Mouse (Mus musculus) thymus, postnatal 0 days (tissue): ENCODE data around the gene Dtx1. TPM values are rescaled to one million over a fixed set of nuclear protein-coding genes. Genes with fewer than 3 reads are reported as not detected.
A peak's percentile ranks its signal among the peaks of the same experiment; 100 is the strongest.

Source experiments
- DNase-seq: peaks from one replicate; pipeline ENCODE4 v3.0.0-alpha.2; 2015; ENCODE audit warnings: low spot score
- polyA plus RNA-seq: library from polyadenylated mRNA; unstranded; fragments of >200 nt; fragmentation: Nextera tagmentation; extraction: Ambion mirVana; gene quantifications from 2 replicates; pipeline ENCODE4 v1.2.1, GENCODE M21; 2015

Gene Dtx1
- polyA plus RNA-seq, 1 experiment from 2014 or later, result 43.7 TPM

DNA sequence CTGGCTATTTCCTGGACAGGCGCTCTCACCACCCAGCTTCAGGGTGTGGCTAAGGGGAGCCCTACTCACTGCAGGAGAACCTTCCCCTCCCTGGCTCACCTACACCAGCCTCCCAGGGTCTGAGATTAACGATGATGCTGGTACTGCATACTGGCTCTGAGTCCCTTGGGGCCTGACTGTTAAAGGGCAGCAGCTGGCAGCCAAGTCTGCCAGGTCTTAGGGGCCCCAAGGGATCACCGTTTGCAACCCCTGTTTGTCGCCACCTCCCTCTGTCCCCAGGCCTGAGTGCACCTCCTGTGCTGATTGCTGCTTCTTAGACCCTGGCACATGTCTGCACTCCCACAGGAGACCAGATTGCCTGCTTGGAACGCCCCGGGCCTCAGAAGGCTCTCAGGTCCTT is 7.3 kb downstream of the Dtx1 start:
- no peak for DNase-seq

DNA sequence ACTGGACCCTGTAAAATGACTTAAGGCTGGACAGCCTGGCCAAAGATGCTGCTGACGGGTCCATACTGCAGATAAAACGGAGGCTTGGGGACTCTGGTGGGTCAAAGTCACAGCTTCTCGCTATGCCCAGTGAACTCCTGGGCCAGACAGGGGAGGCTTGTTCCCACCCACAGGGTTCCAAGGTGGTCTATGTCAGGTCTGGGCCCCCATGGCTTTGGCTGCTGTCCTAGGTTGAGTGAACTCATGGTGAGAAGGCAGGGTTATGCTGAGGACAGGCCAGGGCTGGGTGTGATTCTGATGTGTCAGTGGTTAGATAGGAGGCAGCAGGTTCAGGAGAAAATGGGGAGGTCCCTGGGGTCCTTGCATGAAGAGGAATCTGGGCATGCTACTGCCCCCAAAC is 8.1 kb downstream of the Dtx1 start:
- no peak for DNase-seq

DNA sequence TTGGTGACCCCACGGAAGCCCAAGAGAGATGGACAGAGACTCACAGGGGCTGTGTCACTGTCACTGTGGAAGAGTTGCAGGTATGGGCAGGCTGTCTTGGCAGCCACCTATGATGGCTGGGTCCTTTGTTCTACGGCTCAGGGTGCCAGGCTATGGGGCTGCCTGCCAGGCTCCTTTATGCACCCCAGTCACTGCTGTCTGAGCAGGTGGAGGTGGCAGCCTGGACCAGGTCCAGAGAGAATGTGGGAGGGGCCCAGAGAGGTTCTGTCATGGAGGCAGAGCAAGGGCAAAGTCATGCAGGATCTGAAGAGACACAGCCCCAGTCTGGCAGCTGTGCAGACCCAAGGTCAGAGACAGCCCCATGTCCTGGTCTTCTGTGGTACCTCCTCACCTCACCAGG is 8.8 kb downstream of the Dtx1 start:
- no peak for DNase-seq

DNA sequence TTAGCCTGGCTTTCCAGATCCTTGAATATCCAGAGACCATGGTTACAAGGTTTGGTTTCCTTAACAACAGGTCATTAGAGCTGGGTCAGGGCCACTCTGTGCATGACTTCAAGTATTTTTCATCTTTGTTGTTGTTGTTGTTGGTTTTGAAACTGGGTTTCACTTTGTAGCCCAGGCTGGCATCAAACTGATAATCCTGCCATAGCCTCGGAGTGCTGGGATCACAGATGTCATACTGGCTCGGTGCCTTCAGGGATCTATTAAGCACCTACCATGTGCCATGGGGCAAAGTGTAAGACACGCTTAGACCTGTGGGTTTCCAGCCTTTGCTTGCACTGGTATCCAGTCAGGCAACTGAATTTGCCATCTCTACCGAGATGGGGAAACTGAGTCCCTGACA is 9.3 kb downstream of the Dtx1 start:
- DNase-seq, result no peak

DNA sequence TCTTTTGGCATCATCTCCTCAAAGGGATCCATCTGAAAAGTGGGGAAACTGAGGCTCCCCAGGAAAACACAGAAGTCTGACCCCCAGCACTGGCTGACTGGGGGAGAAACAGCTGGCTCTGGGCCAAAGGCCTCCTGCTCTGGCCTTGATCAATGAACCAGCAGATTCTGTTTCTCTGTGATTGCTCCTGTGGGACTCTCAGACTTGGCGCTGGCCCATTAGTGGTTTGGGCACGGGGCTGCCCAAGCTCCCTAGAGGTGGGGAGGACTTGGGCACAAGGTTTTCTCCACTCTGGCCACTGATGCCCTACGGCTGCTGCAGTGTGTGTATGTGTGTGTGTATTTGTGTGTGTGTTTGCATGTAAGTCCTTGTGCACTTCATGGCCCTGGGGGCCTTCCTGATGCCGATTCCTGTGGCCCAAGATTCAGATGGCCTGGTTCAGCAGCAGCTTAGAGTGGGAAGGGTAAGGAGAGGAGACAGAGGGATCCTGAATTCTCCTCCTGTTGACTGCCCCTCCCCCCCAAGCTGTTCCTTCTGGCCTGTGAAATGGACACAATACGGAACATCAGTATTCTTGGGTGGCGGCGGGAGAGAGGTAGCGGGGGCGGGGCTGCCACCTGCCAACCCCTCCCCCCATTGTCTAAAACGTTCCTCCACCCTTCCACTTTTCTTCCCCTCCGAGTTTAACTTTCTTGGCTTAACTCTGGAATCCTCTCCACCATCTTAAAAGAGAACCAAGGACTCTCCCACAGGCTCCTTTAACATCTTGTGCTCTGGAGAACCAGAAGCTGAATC is 10.5 kb downstream of the Dtx1 start:
- no peak for DNase-seq

DNA sequence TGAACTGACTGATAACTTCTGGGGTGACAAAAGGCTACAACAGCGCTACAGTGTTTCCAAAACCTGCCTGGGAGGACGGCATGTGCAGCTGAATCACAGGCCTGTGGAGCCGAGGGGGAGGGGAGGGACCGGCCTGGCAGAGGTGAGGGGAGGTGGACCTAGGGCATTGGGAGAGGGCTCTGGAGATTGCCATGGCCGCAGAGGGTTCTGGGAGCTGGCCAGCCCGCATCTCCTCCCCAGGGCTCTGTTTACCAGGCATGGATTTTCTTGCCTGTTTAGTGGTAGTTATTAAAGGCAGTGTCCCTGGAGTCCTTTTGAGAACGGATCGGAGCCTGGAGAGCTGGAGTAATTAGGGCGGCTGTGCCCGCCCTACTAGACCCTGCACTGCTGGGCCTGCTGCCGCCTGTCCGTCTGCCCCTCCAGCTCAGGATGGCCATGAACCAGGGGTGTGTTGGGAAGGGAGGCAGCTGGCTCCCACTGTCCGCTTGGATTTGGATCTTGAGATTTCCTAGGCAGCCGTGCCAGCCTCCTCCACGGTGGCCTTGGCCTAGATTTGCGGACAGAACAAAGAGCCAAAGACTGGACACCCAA is 12.8 kb downstream of the Dtx1 start:
- DNase-seq, result no peak

DNA sequence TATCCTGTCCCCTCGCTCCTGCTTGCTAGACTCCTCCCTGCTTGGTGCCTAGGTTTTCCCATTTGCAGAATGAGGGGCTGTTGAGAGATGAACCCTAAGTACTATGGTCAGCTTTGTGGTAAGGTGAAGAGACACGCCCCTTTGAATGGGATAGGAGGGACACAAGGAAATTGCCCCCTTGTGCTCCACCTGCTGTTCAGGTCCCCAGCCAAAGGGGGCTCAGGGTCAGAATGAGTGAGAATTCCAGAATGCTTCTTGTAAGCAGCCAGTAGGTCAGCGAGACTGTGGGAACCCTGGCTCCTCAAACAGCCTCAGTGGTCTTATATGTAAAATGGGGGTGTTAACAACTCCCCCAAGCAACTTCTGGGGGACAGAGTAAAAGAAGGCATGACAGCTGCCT is 13.5 kb downstream of the Dtx1 start:
- DNase-seq, result no peak

DNA sequence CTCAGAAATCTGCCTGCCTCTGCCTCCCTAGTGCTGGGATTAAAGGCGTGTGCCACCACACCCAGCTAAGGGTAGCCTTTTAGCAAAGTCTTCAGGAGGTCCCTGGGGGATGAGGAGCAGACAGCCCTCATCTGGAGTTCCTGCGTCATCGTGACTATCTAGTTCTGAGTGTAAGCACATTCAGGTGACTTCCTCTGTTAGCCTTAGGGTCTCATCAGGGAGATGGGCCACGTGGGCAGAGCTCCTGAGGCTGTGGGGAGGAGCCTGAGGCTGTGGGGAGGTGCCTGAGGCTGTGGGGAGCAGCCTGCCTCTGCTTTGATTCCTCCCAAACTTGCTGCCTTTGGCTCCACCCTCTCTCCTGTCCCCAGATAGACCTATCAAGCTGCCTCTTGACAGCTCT is 14.9 kb downstream of the Dtx1 start:
- DNase-seq, result peak; percentile 53

DNA sequence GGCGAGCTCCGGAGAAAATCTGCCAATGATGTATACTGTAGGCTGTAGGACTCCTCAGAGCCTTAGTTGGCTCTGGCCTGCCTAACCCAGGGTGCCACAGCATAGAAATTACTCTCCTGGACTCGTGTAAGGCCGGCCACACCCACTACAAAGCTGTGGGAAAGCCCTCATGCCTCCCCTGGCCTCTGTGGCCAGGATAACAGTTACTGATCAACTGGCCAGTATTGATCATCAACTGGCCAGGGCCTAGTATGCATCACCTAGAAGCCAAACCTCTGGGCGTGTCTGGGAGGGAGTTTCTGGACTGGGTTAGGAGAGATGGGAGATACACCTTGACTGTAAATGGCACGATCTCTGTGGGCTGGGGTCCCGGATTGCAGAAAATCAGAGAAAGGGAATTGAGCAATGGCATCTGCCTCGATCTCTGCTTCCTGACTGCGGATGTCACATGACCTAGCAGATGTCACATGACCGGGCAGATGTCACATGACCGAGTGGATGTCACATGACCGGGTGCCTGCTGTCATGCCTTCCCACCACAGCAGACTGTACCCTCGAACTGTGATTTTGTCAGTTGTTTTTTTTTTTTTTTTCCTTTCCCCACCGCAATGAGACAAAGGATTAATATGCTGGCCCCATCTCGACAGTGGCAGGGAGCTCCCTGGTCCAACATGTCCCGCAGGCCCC is 15.5 kb downstream of the Dtx1 start:
- peak; percentile 51 for DNase-seq

DNA sequence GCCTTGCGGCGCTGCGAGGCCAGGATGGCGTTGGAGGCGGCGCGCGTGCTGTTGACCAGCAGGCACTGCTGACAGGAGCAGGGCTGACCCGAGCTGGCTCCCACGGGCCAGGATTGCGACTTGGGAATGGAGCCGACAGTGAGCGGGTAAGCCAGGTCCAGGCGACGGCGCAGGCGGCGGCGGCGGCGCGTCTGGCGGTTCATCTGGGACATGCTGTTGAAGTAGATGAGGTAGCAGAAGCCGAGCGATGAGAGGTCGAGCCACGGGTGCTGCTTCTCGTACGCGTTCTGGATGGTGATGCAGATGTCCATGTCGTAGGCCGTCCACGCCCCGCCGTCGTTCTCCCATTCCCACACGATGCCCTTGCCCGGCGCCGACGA is 17.0 kb downstream of the Dtx1 start:
- DNase-seq, result no peak

DNA sequence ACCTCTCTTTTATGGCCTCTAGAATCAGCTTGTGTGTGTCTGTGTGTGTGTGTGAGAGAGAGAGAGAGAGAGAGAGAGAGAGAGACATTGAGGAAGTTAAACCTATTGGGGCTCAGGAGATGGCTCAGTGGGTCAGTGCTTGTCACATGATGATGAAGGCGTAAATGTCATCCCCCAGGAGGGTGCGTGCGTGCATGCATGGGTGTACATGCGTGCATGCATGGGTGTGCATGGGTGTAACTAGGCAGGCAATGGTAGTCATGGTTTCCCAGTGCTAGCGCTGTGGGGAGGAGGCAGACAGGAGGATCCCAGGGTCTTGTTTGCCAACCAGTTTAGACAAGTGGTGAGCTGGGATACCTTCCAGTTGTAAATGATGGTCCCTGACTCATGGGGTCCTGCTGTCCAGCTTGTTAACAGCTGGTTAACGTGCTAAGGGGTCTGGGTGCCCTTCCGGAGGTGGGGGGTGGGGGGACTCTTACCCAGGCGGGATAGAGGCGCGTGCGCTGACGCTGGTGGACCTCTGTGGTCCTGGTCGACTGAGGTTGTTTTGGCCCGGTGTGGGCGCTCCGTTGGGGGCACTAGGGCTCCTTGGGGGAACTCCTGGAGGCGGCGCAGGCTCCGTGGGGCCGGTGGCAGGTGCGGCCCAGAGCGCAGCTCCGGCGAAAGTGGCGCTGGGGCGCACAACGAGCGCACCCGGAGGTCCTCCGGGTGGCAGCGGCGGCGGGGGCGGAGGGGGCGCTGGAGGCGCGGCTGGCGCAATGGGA is 17.6 kb downstream of the Dtx1 start:
- no peak for DNase-seq

DNA sequence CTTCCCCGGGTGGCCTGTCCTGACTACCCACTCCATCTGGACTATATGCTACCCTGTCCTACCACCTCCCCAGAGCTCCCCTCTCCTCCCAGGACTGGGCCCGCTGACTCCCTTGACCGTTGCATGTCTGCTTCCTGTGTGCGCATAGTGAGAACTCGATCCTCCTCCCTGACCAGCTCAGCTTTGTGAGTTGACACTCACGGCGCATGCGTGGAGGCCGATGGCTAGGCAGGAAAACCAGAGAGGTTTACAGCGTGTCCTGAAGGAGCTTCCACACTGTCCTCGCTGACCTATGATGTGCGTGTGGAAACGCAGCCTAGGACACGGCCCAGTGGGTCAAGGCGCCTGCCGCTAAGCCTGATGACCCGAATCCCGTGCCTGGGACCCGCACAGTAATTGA is 19.7 kb downstream of the Dtx1 start:
- no peak for DNase-seq

DNA sequence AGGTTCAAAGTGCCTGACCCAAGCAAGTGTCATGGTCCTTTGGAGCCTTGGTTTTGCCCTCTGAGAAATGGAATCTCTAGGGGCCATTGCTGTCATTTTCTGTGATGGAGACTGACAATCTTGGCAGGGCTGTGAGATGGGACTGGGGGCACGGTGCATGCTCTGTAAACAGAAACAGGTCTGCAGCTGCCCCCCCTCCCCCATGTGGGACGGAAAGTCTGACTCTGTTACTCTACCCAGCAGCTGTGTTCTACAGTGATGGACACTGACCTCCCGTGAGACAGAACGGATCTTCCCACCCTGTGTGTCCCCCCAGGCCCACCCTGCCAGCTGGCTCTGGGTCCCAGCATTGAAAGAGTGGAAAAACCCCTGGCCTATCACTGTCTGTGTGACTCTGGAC is 21.3 kb downstream of the Dtx1 start:
- DNase-seq, result no peak

DNA sequence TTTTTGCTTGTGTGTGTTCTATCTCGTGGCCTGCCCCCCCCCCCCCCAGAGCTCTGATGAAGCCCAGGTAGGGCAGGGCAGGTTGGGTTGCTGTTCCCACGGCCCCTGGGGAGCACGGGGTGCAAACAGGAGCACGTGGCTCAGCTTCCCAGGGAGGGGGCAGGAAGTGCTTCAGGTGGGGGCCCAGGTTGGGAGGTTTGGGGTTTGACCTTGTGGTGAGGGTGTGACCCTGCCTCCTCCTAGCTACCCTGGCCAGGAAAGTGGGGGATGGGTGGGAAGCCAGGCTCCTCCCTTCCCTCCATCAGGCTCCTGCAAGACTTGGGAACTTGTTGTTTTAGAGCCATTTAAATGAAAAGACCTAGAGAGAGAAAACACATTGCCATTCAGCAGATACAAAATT is 23.3 kb downstream of the Dtx1 start:
- DNase-seq, result peak; percentile 61

DNA sequence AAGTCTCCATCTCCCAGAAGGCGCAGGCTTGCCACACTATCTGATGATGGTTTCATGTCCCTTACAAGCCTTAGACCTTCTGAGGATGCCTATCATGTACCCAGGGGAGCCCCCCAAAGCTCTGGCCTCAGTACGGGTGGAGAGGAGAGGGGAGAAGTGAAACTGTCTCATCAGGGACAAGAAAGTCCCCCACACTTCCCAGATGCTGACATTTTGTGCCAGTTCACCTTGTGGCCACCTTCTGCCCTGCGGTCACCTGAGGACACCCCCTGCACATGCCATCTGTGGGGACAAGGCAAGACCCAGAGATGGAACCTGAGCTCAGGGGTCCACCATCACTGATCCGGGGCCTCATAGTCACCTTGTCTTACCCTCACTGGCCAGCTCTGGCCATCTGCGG is 23.8 kb downstream of the Dtx1 start:
- DNase-seq, result no peak

DNA sequence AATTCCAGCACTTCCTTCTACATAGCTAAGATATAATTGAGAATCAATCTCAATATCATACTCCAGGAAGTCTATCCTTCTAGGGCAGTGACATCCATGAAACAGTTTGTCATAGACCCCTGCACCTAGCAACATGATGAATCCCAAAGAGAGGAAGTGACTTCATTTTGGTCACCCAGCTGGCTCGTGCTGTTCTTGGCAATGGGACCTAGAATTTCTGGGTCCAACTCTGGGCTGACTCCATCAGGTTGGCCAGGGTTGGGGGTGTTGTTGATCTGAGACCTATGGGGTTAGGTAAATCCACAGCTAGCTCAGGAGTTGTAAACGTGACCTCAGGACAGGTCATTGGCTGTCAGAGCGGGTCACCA is 24.3 kb downstream of the Dtx1 start:
- DNase-seq, result no peak

DNA sequence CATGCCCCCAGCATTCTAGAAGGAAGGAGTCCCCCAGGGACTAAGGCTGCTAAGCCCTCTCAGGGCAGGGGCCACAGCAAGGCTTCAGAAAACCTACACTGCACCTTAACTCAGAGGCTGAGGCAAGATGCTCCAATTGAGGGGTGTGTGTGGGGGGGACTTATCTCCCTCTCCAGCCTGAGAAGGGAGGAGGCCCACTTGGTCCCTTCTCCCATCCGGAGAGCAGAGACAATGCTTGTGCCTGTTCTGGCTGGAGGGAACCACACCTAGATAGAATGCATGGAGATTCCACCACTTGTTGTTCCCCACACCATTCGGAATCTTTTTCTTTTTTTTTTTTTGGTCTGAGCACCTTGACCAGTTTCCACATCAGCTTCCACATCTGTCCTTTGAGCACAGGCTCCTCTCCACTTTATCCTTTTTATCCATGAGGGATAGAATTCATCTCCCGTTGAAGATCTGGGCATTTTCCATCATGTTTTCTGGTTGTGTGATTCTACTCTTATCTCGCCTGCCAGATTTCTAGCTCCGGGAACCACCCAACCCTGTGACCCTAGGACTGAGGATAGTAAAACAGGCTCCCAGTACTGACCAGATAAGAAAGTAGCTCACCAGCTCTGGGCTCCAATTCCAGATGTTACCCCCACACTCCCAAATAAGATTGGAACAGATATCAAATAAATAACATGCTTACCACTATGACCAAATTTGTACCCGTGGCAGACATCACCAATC is 24.8 kb downstream of the Dtx1 start:
- no peak for DNase-seq

DNA sequence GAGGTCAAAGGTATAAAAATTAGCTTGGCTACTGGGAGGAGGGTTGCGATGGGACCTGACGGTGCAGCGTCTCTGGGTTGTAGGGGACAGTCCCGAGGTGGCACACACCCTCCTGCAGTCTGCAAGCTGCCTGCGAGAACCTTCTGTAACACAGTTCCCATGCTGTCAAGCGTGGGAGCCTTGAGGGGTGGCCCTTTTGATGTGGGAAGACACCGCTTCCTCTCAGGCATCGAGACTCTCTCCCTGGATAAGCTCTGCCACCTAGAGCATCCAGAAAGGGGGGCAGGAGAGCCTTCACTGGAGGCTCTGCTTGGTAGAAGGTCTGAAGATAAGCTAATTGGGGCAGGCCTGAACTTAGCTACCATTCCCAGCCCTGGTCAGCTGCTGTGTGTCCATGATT is 26.0 kb downstream of the Dtx1 start:
- DNase-seq, result peak; percentile 89

DNA sequence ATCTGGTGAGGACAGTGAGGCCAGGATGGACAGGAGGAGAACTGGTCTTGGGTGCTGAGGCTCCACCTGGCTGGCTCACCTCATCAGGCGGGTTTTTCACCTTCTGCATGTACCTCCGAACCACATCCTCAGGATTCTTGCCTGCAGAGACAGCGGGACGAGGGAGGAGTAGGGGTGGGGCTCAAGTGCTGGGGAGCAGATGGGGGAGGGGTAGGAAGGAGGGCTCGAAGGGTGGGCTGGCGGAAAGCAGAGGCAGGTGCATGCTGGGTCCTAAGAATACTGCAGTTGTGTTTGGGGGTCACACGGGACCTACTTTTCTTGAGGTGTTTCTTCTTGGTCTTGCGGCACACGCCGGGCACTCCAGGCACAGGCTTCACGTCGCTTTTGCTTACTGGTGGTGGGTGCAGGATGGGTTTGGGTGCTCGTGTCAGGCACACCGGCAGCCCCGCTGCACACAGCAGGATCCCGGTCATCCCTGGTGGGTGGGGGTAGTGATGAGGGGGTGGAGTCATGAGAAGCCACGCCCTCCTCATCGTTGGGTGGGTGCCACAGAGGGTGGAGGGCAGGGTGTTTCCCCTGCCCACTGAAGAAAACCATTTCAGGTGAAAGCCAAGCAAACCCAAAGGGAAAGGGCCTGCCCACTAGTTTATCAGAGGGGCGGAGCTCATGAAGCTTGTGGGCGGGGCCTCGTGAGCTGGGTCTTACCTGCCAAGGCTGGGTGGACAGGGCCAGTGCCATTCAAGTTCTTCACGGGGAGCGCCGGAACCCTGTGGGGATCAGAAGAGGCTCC is 28.6 kb downstream of the Dtx1 start:
- peak; percentile 68 for DNase-seq

DNA sequence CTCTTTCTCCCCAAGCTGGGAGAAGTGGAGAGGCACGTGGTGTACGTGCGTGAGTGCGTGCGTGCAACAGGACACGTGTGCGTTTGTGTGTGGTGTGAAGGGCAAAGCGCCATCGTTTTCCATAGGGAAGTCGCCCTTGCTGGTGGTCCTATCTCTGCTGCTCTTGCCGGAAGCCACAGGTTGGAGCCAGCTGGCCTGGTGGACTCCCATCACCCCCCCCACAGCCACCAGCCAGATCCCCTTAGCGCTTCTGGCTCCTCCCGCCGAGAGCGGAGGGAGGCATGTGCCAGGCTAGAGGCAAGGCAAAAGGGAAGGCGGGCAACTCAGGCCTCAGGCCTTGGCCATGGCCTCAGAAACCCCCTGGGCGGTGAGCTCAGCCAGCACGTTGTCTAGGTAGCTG is 30.8 kb downstream of the Dtx1 start:
- DNase-seq, result no peak
